Comparison of ENCODE assay signal across 12 mouse cellular contexts in the genomic region with DNA sequence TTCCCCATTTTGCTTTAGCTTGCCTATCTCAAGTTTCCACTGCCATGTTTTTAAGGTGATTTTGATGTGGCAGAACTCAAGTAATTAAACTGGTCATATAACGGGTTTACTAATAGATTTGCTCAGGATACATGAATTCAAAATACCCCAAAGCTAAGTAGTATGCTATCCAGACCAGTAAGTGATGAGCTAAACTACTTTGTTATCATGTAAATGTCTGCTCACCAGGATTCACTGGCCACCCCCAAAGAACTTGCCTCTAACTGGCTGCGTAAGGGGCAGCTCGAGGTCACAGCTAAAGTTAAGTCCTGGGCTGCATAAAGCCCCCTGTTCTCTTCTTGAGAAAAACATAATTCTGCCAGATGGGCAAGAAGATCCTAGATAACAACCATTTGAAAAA. TPM values are rescaled to one million over a fixed set of nuclear protein-coding genes. Genes with fewer than 3 reads are reported as not detected.
"Had no signal": no experiment of that assay in that cellular context is flagged by ENCODE, and none has a peak within 500 bp of the region (broad histone marks: within the 10 kb centered on the region; RNA-seq: fewer than 3 reads in every experiment).

No protein-coding gene starts in this region.

- DNase-seq: retina, postnatal 1 day; right cerebral cortex, adult 18-20 months; right cerebral cortex, postnatal 14 days; right cerebral cortex, postnatal 25 days; right cerebral cortex, postnatal 4 days; spleen, adult 18-20 months; thymus, adult 18-20 months; thymus, adult 2 months; thymus, postnatal 14 days; thymus, postnatal 25 days; thymus, postnatal 36 days had no signal

RNA-seq across cellular contexts. Expression of a gene that starts 46.3 kb away (rescaled TPM):
- total RNA-seq: neutrophil, adult 5-6 weeks had no signal
